Mouse (Mus musculus) stomach, embryonic 16.5 days (tissue): ENCODE data around the gene Syne1. TPM values are rescaled to one million over a fixed set of nuclear protein-coding genes. Genes with fewer than 3 reads are reported as not detected.

Source experiments
- ATAC-seq: fragments of 200-750 bp; cut with Nextera tagmentation; 2 replicates; pipeline ENCODE4 v1.8.0; 2017; ENCODE audit warnings: moderate number of reproducible peaks, moderate TSS enrichment; ENCODE audit not compliant: insufficient read depth, low FRiP score
- H3K27ac ChIP-seq: fragments of 300-500 bp; sonication (generic); 2 replicates; pipeline ENCODE4 v1.5.1; 2014; ENCODE audit warnings: low read length
- H3K27me3 ChIP-seq: fragments of 300-500 bp; sonication (generic); 2 replicates; pipeline ENCODE4 v1.6.1; 2014; ENCODE audit warnings: low read length, control low read depth, mixed read lengths; ENCODE audit not compliant: control insufficient read depth, insufficient read depth
- H3K36me3 ChIP-seq: fragments of 300-500 bp; sonication (generic); 2 replicates; pipeline ENCODE4 v1.6.1; 2014; ENCODE audit warnings: low read length; ENCODE audit not compliant: control insufficient read depth, insufficient read depth
- H3K4me1 ChIP-seq: fragments of 300-500 bp; sonication (generic); 2 replicates; pipeline ENCODE4 v1.6.1; 2014; ENCODE audit warnings: low read length, control low read depth, mixed read lengths; ENCODE audit not compliant: control insufficient read depth, insufficient read depth
- H3K4me2 ChIP-seq: fragments of 300-500 bp; sonication (generic); 2 replicates; pipeline ENCODE4 v1.6.1; 2014; ENCODE audit warnings: low read depth, low read length, mixed read lengths
- H3K4me3 ChIP-seq: fragments of 300-500 bp; sonication (generic); replicated peaks from 2 replicates; pipeline ENCODE4 v1.5.1; 2014; ENCODE audit warnings: mild to moderate bottlenecking, low read length
- H3K9ac ChIP-seq: fragments of 300-500 bp; sonication (generic); 2 replicates; pipeline ENCODE4 v1.6.1; 2014; ENCODE audit warnings: low read length
- H3K9me3 ChIP-seq: fragments of 300-500 bp; sonication (generic); replicated peaks from 2 replicates; pipeline ENCODE4 v1.6.1; 2016; ENCODE audit warnings: low read length, control low read depth; ENCODE audit not compliant: control insufficient read depth
- WGBS: fragments of 180-500 bp; shearing (Covaris S2); extraction: QIAGEN DNeasy Blood & Tissue Kit; methylation state at CpG from one replicate; pipeline ENCODE4 v1.1.7; 2014; 5-methylcytosine and 5-hydroxymethylcytosine counted together
- polyA plus RNA-seq: library from polyadenylated mRNA; unstranded; fragments of >200 nt; fragmentation: Nextera tagmentation; extraction: Ambion mirVana; gene quantifications from 2 replicates; pipeline ENCODE4 v1.2.1, GENCODE M21; 2015

The Syne1 gene
- 7.3 and 9.4 TPM in 2 replicates for polyA plus RNA-seq

- Histone ChIP-seq H3K9ac (peak within 1 kb of the TSS; percentile 60), H3K27ac (no peak within 1 kb of the TSS), H3K4me2 (peak within 1 kb of the TSS; percentile 84), H3K27me3 (no peaks in the 10 kb centered on the region), H3K4me3 (peak within 1 kb of the TSS; percentile 50), H3K4me1 (peaks cover 4% of the 10 kb centered on the region; the same call in 1 of the 2 replicates), H3K9me3 (no peaks in the 10 kb centered on the region), H3K36me3 (no peaks in the 10 kb centered on the region)
- no peak for ATAC-seq
- 64% methylated on average over 5 of the region's 5 CpGs for WGBS
Observed at GRCm38 (mm10) chr10:5551382-5551781, at the start of gene Syne1. Gene Syne1 (minus strand): TSS chr10:5551482.

- ATAC-seq = no peak
- H3K27ac ChIP-seq = no peak overlapping the region
Observed at GRCm38 (mm10) chr10:5600123-5600522, 48.8 kb upstream of the Syne1 start.

GRCm38 (mm10) chr10:5596559-5596958, 45.3 kb upstream of the Syne1 start:
- Histone ChIP-seq H3K27me3 (no peaks in the 10 kb centered on the region), H3K4me3 (no peak overlapping the region), H3K36me3 (no peaks in the 10 kb centered on the region), H3K27ac (no peak overlapping the region), H3K4me1 (no peaks in the 10 kb centered on the region), H3K4me2 (no peak overlapping the region), H3K9me3 (no peaks in the 10 kb centered on the region), H3K9ac (no peak overlapping the region)
- no peak for ATAC-seq
- 42% methylated on average over 6 of the region's 6 CpGs for WGBS

More at GRCm38 (mm10) chr10:5600123-5600522, 48.8 kb upstream of the Syne1 start:
- Histone ChIP-seq H3K27me3 (no peaks in the 10 kb centered on the region), H3K9me3 (no peaks in the 10 kb centered on the region), H3K4me1 (no peaks in the 10 kb centered on the region), H3K4me2 (no peak overlapping the region), H3K9ac (no peak overlapping the region), H3K4me3 (no peak overlapping the region), H3K36me3 (no peaks in the 10 kb centered on the region)
- WGBS = 14% methylated on average over 7 of the region's 7 CpGs

GRCm38 (mm10) chr10:5594457-5594856, 43.2 kb upstream of the Syne1 start:
- Histone ChIP-seq H3K36me3 (no peaks in the 10 kb centered on the region), H3K27me3 (no peaks in the 10 kb centered on the region), H3K9me3 (no peaks in the 10 kb centered on the region), H3K4me1 (no peaks in the 10 kb centered on the region), H3K27ac (no peak overlapping the region), H3K4me2 (no peak overlapping the region), H3K9ac (no peak overlapping the region), H3K4me3 (peak overlapping the region; percentile 4)
- WGBS = 55% methylated on average over 5 of the region's 5 CpGs
- no peak for ATAC-seq

GRCm38 (mm10) chr10:5593464-5593863, 42.2 kb upstream of the Syne1 start, which contains the start of gene Myct1:
Gene Myct1 (plus strand): TSS chr10:5593775.
- 10% methylated on average over 5 of the region's 5 CpGs for WGBS
- no peaks in the 10 kb centered on the region for H3K9me3 ChIP-seq
- H3K4me2 ChIP-seq = no peak within 1 kb of the TSS
- H3K4me1 ChIP-seq = no peaks in the 10 kb centered on the region
- H3K36me3 ChIP-seq = no peaks in the 10 kb centered on the region
- ATAC-seq = no peak
- H3K27me3 ChIP-seq = no peaks in the 10 kb centered on the region
- H3K4me3 ChIP-seq = peak within 1 kb of the TSS; percentile 4
- H3K9ac ChIP-seq = no peak within 1 kb of the TSS
- H3K27ac ChIP-seq = no peak within 1 kb of the TSS

- Histone ChIP-seq H3K9ac (no peak overlapping the region), H3K4me1 (no peaks in the 10 kb centered on the region), H3K27me3 (no peaks in the 10 kb centered on the region), H3K4me2 (no peak overlapping the region), H3K27ac (no peak overlapping the region), H3K4me3 (no peak overlapping the region), H3K9me3 (no peaks in the 10 kb centered on the region), H3K36me3 (no peaks in the 10 kb centered on the region)
- ATAC-seq = no peak
- 74% methylated on average over 4 of the region's 4 CpGs for WGBS
Observed at GRCm38 (mm10) chr10:5591996-5592395, 40.7 kb upstream of the Syne1 start.

GRCm38 (mm10) chr10:5591061-5591460, 39.8 kb upstream of the Syne1 start:
- Histone ChIP-seq H3K4me3 (no peak overlapping the region), H3K9ac (no peak overlapping the region), H3K27ac (peak overlapping the region; percentile 46; the same call in 1 of the 2 replicates), H3K4me1 (no peaks in the 10 kb centered on the region), H3K9me3 (no peaks in the 10 kb centered on the region), H3K36me3 (no peaks in the 10 kb centered on the region), H3K27me3 (no peaks in the 10 kb centered on the region), H3K4me2 (no peak overlapping the region)
- WGBS = 75% methylated on average over 2 of the region's 2 CpGs
- no peak for ATAC-seq

- Histone ChIP-seq H3K9me3 (no peaks in the 10 kb centered on the region), H3K4me3 (no peak overlapping the region), H3K9ac (no peak overlapping the region), H3K36me3 (no peaks in the 10 kb centered on the region), H3K27me3 (no peaks in the 10 kb centered on the region), H3K27ac (no peak overlapping the region), H3K4me1 (no peaks in the 10 kb centered on the region), H3K4me2 (no peak overlapping the region)
- 57% methylated on average over 2 of the region's 2 CpGs for WGBS
- ATAC-seq = no peak
Observed at GRCm38 (mm10) chr10:5573328-5573727, 22.0 kb upstream of the Syne1 start.

GRCm38 (mm10) chr10:5571332-5571731, 20.1 kb upstream of the Syne1 start:
- H3K4me2 ChIP-seq = no peak overlapping the region
- ATAC-seq = no peak
- H3K27me3 ChIP-seq = no peaks in the 10 kb centered on the region
- no peaks in the 10 kb centered on the region for H3K4me1 ChIP-seq
- no peaks in the 10 kb centered on the region for H3K36me3 ChIP-seq
- WGBS = 64% methylated on average over 5 of the region's 5 CpGs
- no peak overlapping the region for H3K9ac ChIP-seq
- no peak overlapping the region for H3K27ac ChIP-seq
- H3K4me3 ChIP-seq = no peak overlapping the region
- H3K9me3 ChIP-seq = no peaks in the 10 kb centered on the region

- H3K9me3 ChIP-seq = no peaks in the 10 kb centered on the region
- H3K9ac ChIP-seq = no peak overlapping the region
- no peak overlapping the region for H3K27ac ChIP-seq
- no peak overlapping the region for H3K4me2 ChIP-seq
- 86% methylated on average over 8 of the region's 8 CpGs for WGBS
- no peaks in the 10 kb centered on the region for H3K27me3 ChIP-seq
- no peak for ATAC-seq
- no peak overlapping the region for H3K4me3 ChIP-seq
- H3K36me3 ChIP-seq = no peaks in the 10 kb centered on the region
- H3K4me1 ChIP-seq = no peaks in the 10 kb centered on the region
Observed at GRCm38 (mm10) chr10:5570059-5570458, 18.8 kb upstream of the Syne1 start.
